9 mouse cellular contexts compared by ENCODE assay signal in genomic region chr10:118722132-118722551, GRCm38 (mm10).
DNase-seq lines count a peak whose midpoint lies in the region; ATAC-seq and TF ChIP-seq lines count a peak whose summit lies in the region.
"Had no signal": no experiment of that assay in that cellular context is flagged by ENCODE, and none has a peak within 500 bp of the region (broad histone marks: within the 10 kb centered on the region; RNA-seq: fewer than 3 reads in every experiment).

No protein-coding gene starts in this region.

- H3K4me3 ChIP-seq in lung, embryonic 14.5 days (ENCODE audit: low read depth, low read length): no peak overlapping the region
- no peak overlapping the region for H3K4me3 ChIP-seq in forebrain, embryonic 16.5 days (replicated peaks; ENCODE audit: low read length)
- H3K4me3 ChIP-seq in liver, embryonic 16.5 days (ENCODE audit: low read depth, low read length): no peak overlapping the region
- H3K4me3 ChIP-seq in left cerebral cortex, adult 2 months: no peak overlapping the region
- H3K4me3 ChIP-seq: lung, embryonic 15.5 days had no signal

- no peak overlapping the region for H3K9ac ChIP-seq in lung, embryonic 14.5 days
- no peak overlapping the region for H3K9ac ChIP-seq in forebrain, embryonic 16.5 days (replicated peaks; ENCODE audit: low read depth, low read length)
- no peak overlapping the region for H3K9ac ChIP-seq in liver, embryonic 16.5 days (ENCODE audit: low read depth, low read length)
- H3K9ac ChIP-seq: lung, embryonic 15.5 days had no signal

- no peak overlapping the region for H3K4me2 ChIP-seq in lung, embryonic 14.5 days
- no peak overlapping the region for H3K4me2 ChIP-seq in forebrain, embryonic 16.5 days (ENCODE audit: low read length)
- H3K4me2 ChIP-seq in liver, embryonic 16.5 days (ENCODE audit: low read depth, low read length): peak overlapping the region; percentile 6; the same call in 1 of the 2 replicates
- H3K4me2 ChIP-seq: lung, embryonic 15.5 days had no signal

- no peaks in the 10 kb centered on the region for H3K27me3 ChIP-seq in lung, embryonic 14.5 days (ENCODE audit: insufficient read depth, low read length)
- no peaks in the 10 kb centered on the region for H3K27me3 ChIP-seq in forebrain, embryonic 16.5 days (replicated peaks; ENCODE audit: control insufficient read depth, insufficient read depth, low read length)
- no peaks in the 10 kb centered on the region for H3K27me3 ChIP-seq in liver, embryonic 16.5 days (ENCODE audit: control insufficient read depth, insufficient read depth, low read depth, low read length)
- H3K27me3 ChIP-seq: lung, embryonic 15.5 days had no signal

- H3K4me1 ChIP-seq in lung, embryonic 14.5 days (ENCODE audit: insufficient read depth): no peaks in the 10 kb centered on the region
- peaks cover 18% of the 10 kb centered on the region for H3K4me1 ChIP-seq in forebrain, embryonic 16.5 days (replicated peaks; ENCODE audit: control insufficient read depth, insufficient read depth, low read length)
- H3K4me1 ChIP-seq in liver, embryonic 16.5 days (ENCODE audit: control insufficient read depth, low read depth, low read length): no peaks in the 10 kb centered on the region; the same call in 1 of the 2 replicates

- TF ChIP-seq CTCF in lung, embryonic 14.5 days (IDR thresholded peaks at IDR 0.05; ENCODE audit: low read depth): no peak
- TF ChIP-seq CTCF in left cerebral cortex, adult 2 months (IDR thresholded peaks at IDR 0.05): no peak

- H3K27ac ChIP-seq in lung, embryonic 14.5 days (ENCODE audit: low read depth): no peak overlapping the region
- no peak overlapping the region; the same call in 1 of the 2 replicates for H3K27ac ChIP-seq in forebrain, embryonic 16.5 days (ENCODE audit: low read length)
- H3K27ac ChIP-seq in liver, embryonic 16.5 days (ENCODE audit: low read length): peak overlapping the region; percentile 64
- H3K27ac ChIP-seq in left cerebral cortex, adult 2 months: no peak overlapping the region
- H3K27ac ChIP-seq: lung, embryonic 15.5 days had no signal

- no peaks in the 10 kb centered on the region for H3K36me3 ChIP-seq in lung, embryonic 14.5 days (ENCODE audit: insufficient read depth)
- no peaks in the 10 kb centered on the region for H3K36me3 ChIP-seq in forebrain, embryonic 16.5 days (ENCODE audit: control insufficient read depth, insufficient read depth)
- no peaks in the 10 kb centered on the region for H3K36me3 ChIP-seq in liver, embryonic 16.5 days (ENCODE audit: control insufficient read depth, insufficient read depth)
- H3K36me3 ChIP-seq: lung, embryonic 15.5 days had no signal

- no peaks in the 10 kb centered on the region for H3K9me3 ChIP-seq in lung, embryonic 14.5 days (ENCODE audit: low read depth, low read length)
- H3K9me3 ChIP-seq in forebrain, embryonic 16.5 days (ENCODE audit: control insufficient read depth, low read length): no peaks in the 10 kb centered on the region
- no peaks in the 10 kb centered on the region for H3K9me3 ChIP-seq in liver, embryonic 16.5 days (replicated peaks; ENCODE audit: control insufficient read depth, low read length)
- H3K9me3 ChIP-seq: lung, embryonic 15.5 days had no signal

- 53% methylated on average over 5 of the region's 5 CpGs for WGBS in lung, embryonic 14.5 days
- WGBS in forebrain, embryonic 16.5 days: 13% methylated on average over 5 of the region's 5 CpGs
- 56% methylated on average over 5 of the region's 5 CpGs for WGBS in liver, embryonic 16.5 days (ENCODE audit: insufficient replicate concordance)

- DNase-seq in lung, embryonic 14.5 days: peak; percentile 24
- no peak for DNase-seq in lung, postnatal 36 days
- DNase-seq in heart, postnatal 4 days: peak; percentile 34
- no peak for DNase-seq in cerebellum, adult 11 months
- no peak for DNase-seq in left cerebral cortex, adult 2 months (ENCODE audit: extremely low spot score in 1 of 2, low spot score in 2 of 2)
- DNase-seq in thymus, postnatal 25 days: no peak

- no peak for ATAC-seq in lung, embryonic 14.5 days (ENCODE audit: insufficient read depth)
- peak; percentile 87 for ATAC-seq in forebrain, embryonic 16.5 days
- ATAC-seq in liver, embryonic 16.5 days (ENCODE audit: low read depth): peak; percentile 86

- intact Hi-C loops in left cerebral cortex, adult 2 months (cut with DNase I): no loop called here

Comparison
In these comparisons a context has a peak if more than half of its experiments do, and no peak if none do; other contexts are left out.
1. DNase-seq: peak in lung, embryonic 14.5 days (single experiment) and heart, postnatal 4 days (single experiment); none in lung, postnatal 36 days (single experiment), cerebellum, adult 11 months (single experiment), left cerebral cortex, adult 2 months (0 of 2) and thymus, postnatal 25 days (single experiment).